Mouse (Mus musculus) kidney, embryonic 14.5 days (tissue): ENCODE measurements at regions not wholly inside any gene's neighbourhood (a gene's known extent, or its start where the extent isn't known, plus 50 kb on each side); places are given as distances from the start of the nearest gene placed in this dataset.

ENCODE experiments used
- ATAC-seq: fragments of 200-750 bp; cut with Nextera tagmentation; 2 replicates; pipeline ENCODE4 v1.8.0; 2017; ENCODE audit warnings: moderate number of reproducible peaks, mild to moderate bottlenecking, moderate TSS enrichment, moderate library complexity; ENCODE audit not compliant: low FRiP score, low TSS enrichment
- H3K27ac ChIP-seq: fragments of 300-500 bp; sonication (generic); 2 replicates; pipeline ENCODE4 v1.5.1; 2014; ENCODE audit warnings: low read depth, mild to moderate bottlenecking, low read length, moderate library complexity, mixed read lengths
- H3K27me3 ChIP-seq: fragments of 300-500 bp; sonication (generic); 2 replicates; pipeline ENCODE4 v1.6.1; 2014; ENCODE audit warnings: mild to moderate bottlenecking, low read length; ENCODE audit not compliant: control insufficient read depth, insufficient read depth
- H3K36me3 ChIP-seq: fragments of 300-500 bp; sonication (generic); 2 replicates; pipeline ENCODE4 v1.6.1; 2014; ENCODE audit warnings: low read length, mixed read lengths; ENCODE audit not compliant: control insufficient read depth, insufficient read depth
- H3K4me1 ChIP-seq: fragments of 300-500 bp; sonication (generic); 2 replicates; pipeline ENCODE4 v1.6.1; 2014; ENCODE audit warnings: low read length, mixed read lengths; ENCODE audit not compliant: control insufficient read depth, insufficient read depth
- H3K4me2 ChIP-seq: fragments of 300-500 bp; sonication (generic); replicated peaks from 2 replicates; pipeline ENCODE4 v1.6.1; 2014; ENCODE audit warnings: low read depth, mild to moderate bottlenecking, low read length
- H3K4me3 ChIP-seq: fragments of 300-500 bp; sonication (generic); 2 replicates; pipeline ENCODE4 v1.5.1; 2014; ENCODE audit warnings: mild to moderate bottlenecking, low read length
- H3K9ac ChIP-seq: fragments of 300-500 bp; sonication (generic); 2 replicates; pipeline ENCODE4 v1.6.1; 2014; ENCODE audit warnings: low read depth, mild to moderate bottlenecking, low read length, moderate library complexity
- H3K9me3 ChIP-seq: fragments of 300-500 bp; sonication (generic); 2 replicates; pipeline ENCODE4 v1.6.1; 2016; ENCODE audit warnings: low read length; ENCODE audit not compliant: control insufficient read depth
- WGBS: fragments of 180-500 bp; shearing (Covaris S2); extraction: QIAGEN DNeasy Blood & Tissue Kit; methylation state at CpG from one replicate; pipeline ENCODE4 v1.1.7; 2014; 5-methylcytosine and 5-hydroxymethylcytosine counted together

- Histone ChIP-seq H3K9me3 (no peaks in the 10 kb centered on the region), H3K4me2 (no peak overlapping the region), H3K4me3 (no peak overlapping the region), H3K36me3 (no peaks in the 10 kb centered on the region), H3K9ac (no peak overlapping the region), H3K27me3 (no peaks in the 10 kb centered on the region), H3K4me1 (no peaks in the 10 kb centered on the region), H3K27ac (no peak overlapping the region)
- 89% methylated on average over 3 of the region's 3 CpGs for WGBS
- no peak for ATAC-seq
Measured at GRCm38 (mm10) chr2:159557567-159557966, 763.0 kb downstream of the Dhx35 start.

- 88% methylated on average over 4 of the region's 4 CpGs for WGBS
- Histone ChIP-seq H3K27me3 (no peaks in the 10 kb centered on the region), H3K36me3 (no peaks in the 10 kb centered on the region), H3K4me2 (no peak overlapping the region), H3K9me3 (no peaks in the 10 kb centered on the region), H3K27ac (no peak overlapping the region), H3K4me1 (0 out of 2 replicates have a peak, but pooled peaks cover 2% of the 10 kb centered on the region), H3K4me3 (no peak overlapping the region), H3K9ac (no peak overlapping the region)
- ATAC-seq = no peak
Measured at GRCm38 (mm10) chr2:159565255-159565654, 768.7 kb downstream of the Gm826 start.

GRCm38 (mm10) chr2:159565921-159566320, 768.0 kb downstream of the Gm826 start:
- H3K27ac ChIP-seq = no peak overlapping the region
- ATAC-seq = no peak
- no peak overlapping the region for H3K9ac ChIP-seq
- H3K27me3 ChIP-seq = no peaks in the 10 kb centered on the region
- no peak overlapping the region for H3K4me3 ChIP-seq
- H3K9me3 ChIP-seq = no peaks in the 10 kb centered on the region
- 0 out of 2 replicates have a peak, but pooled peaks cover 2% of the 10 kb centered on the region for H3K4me1 ChIP-seq
- no peak overlapping the region for H3K4me2 ChIP-seq
- H3K36me3 ChIP-seq = no peaks in the 10 kb centered on the region
- 86% methylated on average over 5 of the region's 5 CpGs for WGBS

- H3K9me3 ChIP-seq = no peaks in the 10 kb centered on the region
- no peaks in the 10 kb centered on the region for H3K36me3 ChIP-seq
- no peak overlapping the region for H3K9ac ChIP-seq
- no peak for ATAC-seq
- H3K4me1 ChIP-seq = 0 out of 2 replicates have a peak, but pooled peaks cover 2% of the 10 kb centered on the region
- no peak overlapping the region for H3K4me3 ChIP-seq
- H3K27me3 ChIP-seq = no peaks in the 10 kb centered on the region
- 63% methylated on average over 5 of the region's 5 CpGs for whole genome bisulfite sequencing
- H3K27ac ChIP-seq = no peak overlapping the region
- no peak overlapping the region for H3K4me2 ChIP-seq
Measured at GRCm38 (mm10) chr2:159566461-159566860, 767.5 kb downstream of the Gm826 start.

- 85% methylated on average over 4 of the region's 4 CpGs for WGBS
- no peaks in the 10 kb centered on the region for H3K36me3 ChIP-seq
- no peak overlapping the region for H3K9ac ChIP-seq
- H3K4me3 ChIP-seq = no peak overlapping the region
- no peaks in the 10 kb centered on the region for H3K27me3 ChIP-seq
- 0 out of 2 replicates have a peak, but pooled peaks cover 2% of the 10 kb centered on the region for H3K4me1 ChIP-seq
- no peak for ATAC-seq
- no peaks in the 10 kb centered on the region for H3K9me3 ChIP-seq
- H3K27ac ChIP-seq = no peak overlapping the region
- H3K4me2 ChIP-seq = no peak overlapping the region
Measured at GRCm38 (mm10) chr2:159568391-159568790, 765.6 kb downstream of the Gm826 start.

- no peaks in the 10 kb centered on the region for H3K4me1 ChIP-seq
Measured at GRCm38 (mm10) chr2:159571862-159572261, 762.1 kb downstream of the Gm826 start.

GRCm38 (mm10) chr2:159575271-159575670, 758.7 kb downstream of the Gm826 start:
- no peak overlapping the region for H3K4me3 ChIP-seq
- no peak overlapping the region for H3K9ac ChIP-seq
- no peak for ATAC-seq
- H3K27ac ChIP-seq = no peak overlapping the region
- no peaks in the 10 kb centered on the region for H3K27me3 ChIP-seq
- H3K36me3 ChIP-seq = no peaks in the 10 kb centered on the region
- 24% methylated on average over 5 of the region's 5 CpGs for WGBS
- no peaks in the 10 kb centered on the region for H3K9me3 ChIP-seq
- H3K4me2 ChIP-seq = no peak overlapping the region
- no peaks in the 10 kb centered on the region for H3K4me1 ChIP-seq

More at GRCm38 (mm10) chr2:159571862-159572261, 762.1 kb downstream of the Gm826 start:
- Histone ChIP-seq H3K4me2 (no peak overlapping the region), H3K9me3 (no peaks in the 10 kb centered on the region), H3K4me3 (no peak overlapping the region), H3K9ac (no peak overlapping the region), H3K36me3 (no peaks in the 10 kb centered on the region), H3K27ac (no peak overlapping the region), H3K27me3 (no peaks in the 10 kb centered on the region)
- 61% methylated on average over 2 of the region's 2 CpGs for WGBS
- ATAC-seq = no peak

GRCm38 (mm10) chr2:159583103-159583502, 750.9 kb downstream of the Gm826 start:
- no peak overlapping the region for H3K4me3 ChIP-seq
- no peak overlapping the region for H3K27ac ChIP-seq
- no peaks in the 10 kb centered on the region for H3K27me3 ChIP-seq
- H3K9me3 ChIP-seq = no peaks in the 10 kb centered on the region
- no peaks in the 10 kb centered on the region for H3K4me1 ChIP-seq
- H3K4me2 ChIP-seq = no peak overlapping the region
- no peak overlapping the region for H3K9ac ChIP-seq
- WGBS = 60% methylated on average over 8 of the region's 8 CpGs
- H3K36me3 ChIP-seq = no peaks in the 10 kb centered on the region
- no peak for ATAC-seq

GRCm38 (mm10) chr2:159584641-159585040, 749.3 kb downstream of the Gm826 start:
- H3K27ac ChIP-seq = no peak overlapping the region
- no peaks in the 10 kb centered on the region for H3K9me3 ChIP-seq
- no peaks in the 10 kb centered on the region for H3K27me3 ChIP-seq
- no peak for ATAC-seq
- no peak overlapping the region for H3K9ac ChIP-seq
- H3K4me2 ChIP-seq = no peak overlapping the region
- no peaks in the 10 kb centered on the region for H3K4me1 ChIP-seq
- no peak overlapping the region for H3K4me3 ChIP-seq
- H3K36me3 ChIP-seq = no peaks in the 10 kb centered on the region
